Mouse (Mus musculus): Measurements from ENCODE around the gene Il1b. TPM values are rescaled to one million over a fixed set of nuclear protein-coding genes. Genes with fewer than 3 reads are reported as not detected.

Gene Il1b
- polyA plus RNA-seq, 1 experiment from 2014 or later = 0.42 TPM

DNA sequence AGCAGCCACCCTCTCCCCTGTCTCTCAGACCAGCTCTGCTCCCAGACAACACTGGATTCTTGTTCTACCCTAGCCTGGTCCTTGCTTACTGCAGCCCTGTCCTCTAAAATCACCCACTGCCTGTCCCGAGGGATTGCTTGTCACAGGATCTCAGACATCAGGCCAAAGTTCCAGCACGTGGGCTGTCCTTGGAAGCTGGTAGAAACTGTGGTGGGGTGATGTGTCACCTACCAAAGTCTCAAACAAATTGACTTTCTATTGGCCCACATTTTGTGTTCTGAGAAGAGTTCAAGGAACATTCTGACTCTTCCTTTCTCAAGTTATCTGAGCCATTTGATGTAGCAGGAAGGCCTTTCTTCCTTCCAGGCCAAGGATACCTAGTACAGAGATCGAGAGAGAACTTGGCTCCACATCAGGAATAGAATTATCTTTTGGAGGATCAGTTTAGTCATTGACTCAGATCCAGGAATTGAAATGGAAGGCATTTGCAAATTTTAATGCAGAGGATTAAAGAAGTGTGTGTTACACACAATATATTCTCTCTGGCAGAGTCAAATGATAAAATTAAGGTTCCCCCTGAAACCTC, 9.9 kb downstream of the Il1b start:
- 45% methylated on average over 3 of the region's 3 CpGs for WGBS (ENCODE audit: insufficient replicate concordance)

DNA sequence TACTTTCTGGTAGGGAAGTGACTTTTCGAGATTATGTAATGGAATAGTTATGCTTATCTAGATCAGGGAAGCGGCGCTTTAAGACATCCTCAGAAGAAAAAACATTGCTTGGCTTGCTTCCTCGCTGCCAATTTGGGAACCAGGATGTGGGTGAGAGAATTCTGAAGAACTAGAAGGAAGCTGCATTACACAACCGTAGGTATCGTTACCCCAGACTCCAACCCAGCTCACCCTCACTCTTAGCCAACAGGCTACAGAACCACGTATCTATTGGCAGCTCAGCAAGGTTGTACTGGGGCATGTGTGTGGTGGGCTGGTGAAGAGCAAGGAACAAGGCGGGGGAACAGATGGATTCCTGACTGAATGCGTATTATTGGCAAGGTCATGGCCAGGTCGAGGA, 10.7 kb downstream of the Il1b start:
- no peak for ATAC-seq (ENCODE audit: low read depth)
- H3K27ac ChIP-seq (ENCODE audit: low read length) = no peak overlapping the region
- 45% methylated on average over 10 of the region's 10 CpGs for WGBS (ENCODE audit: insufficient replicate concordance)

More for the DNA sequence above, 9.9 kb downstream of the Il1b start:
- Histone ChIP-seq H3K9ac (ENCODE audit: low read depth, low read length) (no peak overlapping the region), H3K36me3 (ENCODE audit: control insufficient read depth, insufficient read depth) (no peaks in the 10 kb centered on the region), H3K4me1 (ENCODE audit: control insufficient read depth, low read depth, low read length) (no peaks in the 10 kb centered on the region), H3K4me2 (ENCODE audit: low read depth, low read length) (no peak overlapping the region), H3K4me3 (ENCODE audit: low read depth, low read length) (no peak overlapping the region), H3K9me3 (replicated peaks; ENCODE audit: control insufficient read depth, low read length) (no peaks in the 10 kb centered on the region), H3K27ac (ENCODE audit: low read length) (no peak overlapping the region), H3K27me3 (ENCODE audit: control insufficient read depth, insufficient read depth, low read depth, low read length) (no peaks in the 10 kb centered on the region)
- no peak for ATAC-seq (ENCODE audit: low read depth)

DNA sequence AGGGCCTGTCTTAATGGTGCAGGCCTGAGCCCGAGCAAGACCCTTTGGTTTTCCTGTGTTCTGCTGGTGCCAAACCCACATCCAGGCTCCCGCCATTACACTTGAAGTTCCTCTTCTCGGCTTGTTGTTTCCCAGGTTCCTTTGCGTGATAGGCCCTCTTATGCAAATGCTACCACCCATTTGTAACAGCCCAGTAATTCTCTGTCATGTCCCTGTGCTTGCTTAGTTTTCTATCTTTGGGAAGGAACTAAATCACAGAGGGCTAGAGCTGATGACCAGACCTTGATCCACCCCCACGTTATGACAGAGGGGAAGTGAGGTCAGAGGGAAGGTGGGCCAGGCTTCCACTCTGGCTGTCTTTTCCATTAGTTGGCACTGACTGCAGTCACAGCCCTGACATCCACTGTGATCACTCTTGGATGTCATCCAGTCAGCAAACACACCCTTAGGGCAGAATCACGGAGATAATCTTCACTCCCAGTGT, 32.8 kb downstream of the Il1b start:
- ATAC-seq (ENCODE audit: low read depth) = no peak
- Histone ChIP-seq H3K27me3 (ENCODE audit: control insufficient read depth, insufficient read depth, low read depth, low read length) (no peaks in the 10 kb centered on the region), H3K4me3 (ENCODE audit: low read depth, low read length) (no peak overlapping the region), H3K9ac (ENCODE audit: low read depth, low read length) (no peak overlapping the region), H3K4me1 (ENCODE audit: control insufficient read depth, low read depth, low read length) (no peaks in the 10 kb centered on the region), H3K36me3 (ENCODE audit: control insufficient read depth, insufficient read depth) (no peaks in the 10 kb centered on the region), H3K4me2 (ENCODE audit: low read depth, low read length) (no peak overlapping the region), H3K9me3 (replicated peaks; ENCODE audit: control insufficient read depth, low read length) (no peaks in the 10 kb centered on the region), H3K27ac (ENCODE audit: low read length) (no peak overlapping the region)
- WGBS (ENCODE audit: insufficient replicate concordance) = 41% methylated on average over 6 of the region's 6 CpGs

More for the DNA sequence above, 10.7 kb downstream of the Il1b start:
- Histone ChIP-seq H3K9ac (ENCODE audit: low read depth, low read length) (no peak overlapping the region), H3K4me1 (ENCODE audit: control insufficient read depth, low read depth, low read length) (no peaks in the 10 kb centered on the region), H3K36me3 (ENCODE audit: control insufficient read depth, insufficient read depth) (no peaks in the 10 kb centered on the region), H3K27me3 (ENCODE audit: control insufficient read depth, insufficient read depth, low read depth, low read length) (no peaks in the 10 kb centered on the region), H3K9me3 (replicated peaks; ENCODE audit: control insufficient read depth, low read length) (no peaks in the 10 kb centered on the region), H3K4me2 (ENCODE audit: low read depth, low read length) (no peak overlapping the region), H3K4me3 (ENCODE audit: low read depth, low read length) (no peak overlapping the region)

DNA sequence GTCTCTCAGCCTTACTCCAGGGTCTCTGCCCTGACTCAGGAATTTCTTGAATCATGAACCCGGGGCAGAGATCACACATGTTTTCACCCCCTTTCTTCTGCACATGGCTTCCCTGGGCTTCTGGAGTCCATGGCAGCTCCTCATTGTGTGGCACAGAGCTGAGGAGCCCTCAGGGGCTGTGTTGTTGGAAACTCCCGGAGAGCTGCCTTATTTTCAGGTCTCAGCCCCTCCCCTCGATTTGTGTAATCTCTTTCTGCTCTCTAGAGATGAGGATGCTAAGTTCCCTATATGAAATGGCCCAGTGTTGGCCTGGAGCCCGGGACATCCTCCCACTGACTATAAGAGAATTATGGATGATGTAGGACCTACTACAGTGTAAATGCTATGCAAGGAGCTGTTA, 37.5 kb downstream of the Il1b start:
- Histone ChIP-seq H3K4me1 (ENCODE audit: control insufficient read depth, low read depth, low read length) (no peaks in the 10 kb centered on the region; the same call in 1 of the 2 replicates), H3K36me3 (ENCODE audit: control insufficient read depth, insufficient read depth) (no peaks in the 10 kb centered on the region), H3K27ac (ENCODE audit: low read length) (no peak overlapping the region), H3K27me3 (ENCODE audit: control insufficient read depth, insufficient read depth, low read depth, low read length) (no peaks in the 10 kb centered on the region), H3K9ac (ENCODE audit: low read depth, low read length) (no peak overlapping the region), H3K4me2 (ENCODE audit: low read depth, low read length) (no peak overlapping the region), H3K9me3 (replicated peaks; ENCODE audit: control insufficient read depth, low read length) (no peaks in the 10 kb centered on the region), H3K4me3 (ENCODE audit: low read depth, low read length) (no peak overlapping the region)
- ATAC-seq (ENCODE audit: low read depth) = no peak
- 42% methylated on average over 4 of the region's 4 CpGs for WGBS (ENCODE audit: insufficient replicate concordance)

DNA sequence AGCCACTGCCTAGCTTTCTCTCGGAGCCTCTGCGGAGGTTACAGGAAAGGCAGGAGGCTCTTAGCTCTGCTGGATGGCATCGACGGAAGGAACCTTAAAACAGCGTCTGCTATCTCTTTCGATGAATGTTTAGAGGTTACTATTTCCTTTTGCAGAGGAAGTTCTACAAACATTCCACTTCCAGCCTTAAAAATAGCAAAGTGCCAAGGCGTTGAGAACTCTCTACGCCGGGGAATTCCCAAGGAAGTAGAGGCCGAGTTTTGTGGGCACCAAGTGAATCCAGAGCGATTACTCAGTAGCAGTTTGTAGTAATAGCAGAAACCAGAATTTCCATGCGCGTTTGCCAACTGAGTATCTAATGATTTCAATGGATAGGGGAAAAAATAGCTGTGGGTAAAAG, 40.4 kb downstream of the Il1b start:
- H3K36me3 ChIP-seq (ENCODE audit: control insufficient read depth, insufficient read depth) = no peaks in the 10 kb centered on the region
- H3K4me2 ChIP-seq (ENCODE audit: low read depth, low read length) = no peak overlapping the region
- H3K4me3 ChIP-seq (ENCODE audit: low read depth, low read length) = no peak overlapping the region
- no peak for ATAC-seq (ENCODE audit: low read depth)
- 21% methylated on average over 13 of the region's 13 CpGs for WGBS (ENCODE audit: insufficient replicate concordance)
- no peak overlapping the region for H3K27ac ChIP-seq (ENCODE audit: low read length)
- no peak overlapping the region for H3K9ac ChIP-seq (ENCODE audit: low read depth, low read length)
- no peaks in the 10 kb centered on the region; the same call in 1 of the 2 replicates for H3K4me1 ChIP-seq (ENCODE audit: control insufficient read depth, low read depth, low read length)
- no peaks in the 10 kb centered on the region for H3K27me3 ChIP-seq (ENCODE audit: control insufficient read depth, insufficient read depth, low read depth, low read length)
- H3K9me3 ChIP-seq (replicated peaks; ENCODE audit: control insufficient read depth, low read length) = no peaks in the 10 kb centered on the region

DNA sequence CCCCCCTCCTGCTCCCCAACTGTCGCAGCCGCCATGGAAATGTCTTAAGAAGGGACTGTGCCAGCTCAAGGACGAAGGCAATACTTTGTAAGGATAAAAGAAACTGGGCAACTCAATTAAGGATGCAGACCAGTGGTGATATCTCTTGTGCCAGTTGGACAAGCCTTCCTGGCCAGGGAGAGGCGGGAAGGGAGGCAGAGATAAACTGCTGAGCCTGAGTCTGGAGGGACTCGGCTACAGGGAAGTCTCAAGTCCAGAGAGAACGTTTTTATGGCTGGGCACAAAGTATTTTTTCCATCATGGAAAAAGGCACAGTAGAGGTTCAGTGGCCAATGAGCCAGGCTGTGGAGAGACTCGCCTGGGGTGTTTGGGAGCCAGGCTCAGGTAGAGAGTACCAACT, 40.9 kb downstream of the Il1b start:
- WGBS (ENCODE audit: insufficient replicate concordance) = 29% methylated on average over 7 of the region's 7 CpGs
- ATAC-seq (ENCODE audit: low read depth) = no peak
- H3K9me3 ChIP-seq (replicated peaks; ENCODE audit: control insufficient read depth, low read length) = no peaks in the 10 kb centered on the region
- H3K4me3 ChIP-seq (ENCODE audit: low read depth, low read length) = no peak overlapping the region
- H3K9ac ChIP-seq (ENCODE audit: low read depth, low read length) = no peak overlapping the region
- H3K36me3 ChIP-seq (ENCODE audit: control insufficient read depth, insufficient read depth) = no peaks in the 10 kb centered on the region
- H3K4me2 ChIP-seq (ENCODE audit: low read depth, low read length) = no peak overlapping the region
- no peaks in the 10 kb centered on the region; the same call in 1 of the 2 replicates for H3K4me1 ChIP-seq (ENCODE audit: control insufficient read depth, low read depth, low read length)
- no peaks in the 10 kb centered on the region for H3K27me3 ChIP-seq (ENCODE audit: control insufficient read depth, insufficient read depth, low read depth, low read length)
- H3K27ac ChIP-seq (ENCODE audit: low read length) = peak overlapping the region; percentile 43

DNA sequence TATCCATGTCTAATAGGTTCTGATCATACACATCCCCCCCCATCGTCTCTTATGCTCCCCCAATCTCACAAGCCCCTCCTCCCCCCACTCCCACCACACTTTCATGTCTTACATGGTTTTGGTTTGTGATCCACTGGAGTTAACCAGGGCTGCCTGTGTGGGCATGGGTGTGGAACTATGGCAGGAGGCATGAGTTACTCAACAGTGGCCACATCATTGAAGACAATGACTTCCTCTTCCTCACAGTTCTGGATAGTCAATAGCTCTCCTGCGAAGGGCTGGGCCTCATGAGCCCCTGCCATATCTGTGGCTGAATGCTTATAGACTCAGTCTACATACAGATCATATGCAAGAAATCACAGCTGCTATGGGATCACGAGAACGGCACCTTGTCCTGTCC, 42.7 kb downstream of the Il1b start:
- Histone ChIP-seq H3K27me3 (ENCODE audit: control insufficient read depth, insufficient read depth, low read depth, low read length) (no peaks in the 10 kb centered on the region), H3K4me2 (ENCODE audit: low read depth, low read length) (no peak overlapping the region), H3K9me3 (replicated peaks; ENCODE audit: control insufficient read depth, low read length) (no peaks in the 10 kb centered on the region), H3K4me1 (ENCODE audit: control insufficient read depth, low read depth, low read length) (no peaks in the 10 kb centered on the region; the same call in 1 of the 2 replicates), H3K9ac (ENCODE audit: low read depth, low read length) (no peak overlapping the region), H3K4me3 (ENCODE audit: low read depth, low read length) (no peak overlapping the region), H3K27ac (ENCODE audit: low read length) (no peak overlapping the region), H3K36me3 (ENCODE audit: control insufficient read depth, insufficient read depth) (no peaks in the 10 kb centered on the region)
- ATAC-seq (ENCODE audit: low read depth) = no peak
- WGBS (ENCODE audit: insufficient replicate concordance) = 53% methylated on average over 4 of the region's 4 CpGs

DNA sequence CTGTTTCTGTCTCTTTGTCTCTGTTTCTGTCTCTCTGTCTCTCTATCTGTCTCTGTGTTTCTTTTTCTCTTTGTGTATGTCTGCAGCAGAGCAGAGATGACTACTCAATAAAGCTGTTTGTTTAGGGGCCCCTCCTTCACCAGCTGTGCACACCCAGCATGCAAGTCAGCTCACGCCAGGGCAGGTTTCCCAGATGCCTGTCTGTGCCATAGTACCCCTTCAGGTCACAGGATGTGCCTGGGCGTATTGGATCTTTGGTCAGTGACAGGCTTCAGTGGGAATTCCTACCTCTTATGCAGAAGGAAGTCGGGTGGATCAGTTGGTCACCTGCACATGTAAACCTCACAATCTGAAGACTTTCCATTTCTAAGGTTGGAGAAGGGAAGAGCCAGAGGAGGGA, 46.7 kb downstream of the Il1b start:
- no peaks in the 10 kb centered on the region for H3K27me3 ChIP-seq (ENCODE audit: control insufficient read depth, insufficient read depth, low read depth, low read length)
- no peaks in the 10 kb centered on the region for H3K36me3 ChIP-seq (ENCODE audit: control insufficient read depth, insufficient read depth)
- H3K4me1 ChIP-seq (ENCODE audit: control insufficient read depth, low read depth, low read length) = no peaks in the 10 kb centered on the region
- no peak overlapping the region for H3K4me2 ChIP-seq (ENCODE audit: low read depth, low read length)
- H3K9me3 ChIP-seq (replicated peaks; ENCODE audit: control insufficient read depth, low read length) = no peaks in the 10 kb centered on the region
- H3K9ac ChIP-seq (ENCODE audit: low read depth, low read length) = no peak overlapping the region
- 54% methylated on average over 3 of the region's 3 CpGs for WGBS (ENCODE audit: insufficient replicate concordance)
- ATAC-seq (ENCODE audit: low read depth) = no peak
- H3K27ac ChIP-seq (ENCODE audit: low read length) = no peak overlapping the region
- H3K4me3 ChIP-seq (ENCODE audit: low read depth, low read length) = no peak overlapping the region

DNA sequence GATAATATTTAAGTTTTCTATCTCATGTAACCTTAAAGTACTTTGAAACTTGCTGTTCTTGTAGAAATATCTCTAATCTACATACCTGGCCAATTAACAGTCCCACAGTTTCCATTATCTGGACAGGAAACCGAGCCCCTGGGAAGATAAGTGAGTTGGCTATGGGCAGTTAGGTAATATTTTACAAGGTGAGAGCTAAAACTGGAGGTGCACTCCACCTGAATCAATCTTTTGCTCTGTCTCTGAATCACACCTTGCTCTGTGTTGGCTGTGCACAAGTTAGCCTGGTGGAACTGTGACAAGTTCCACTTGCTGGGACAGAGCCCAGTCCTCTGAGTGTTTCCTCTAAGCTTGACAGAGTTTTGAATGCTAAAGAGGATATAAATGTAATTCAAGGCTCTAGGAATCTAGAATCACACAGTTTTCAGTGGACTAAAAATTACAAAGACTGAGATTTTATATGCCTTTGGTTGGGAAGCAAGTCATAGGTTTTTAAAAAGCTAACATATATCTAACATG, 48.8 kb downstream of the Il1b start:
- WGBS (ENCODE audit: insufficient replicate concordance) = 25% methylated on average over 1 of the region's 1 CpGs
- no peak overlapping the region for H3K9ac ChIP-seq (ENCODE audit: low read depth, low read length)

More for the DNA sequence above, 48.8 kb downstream of the Il1b start:
- no peak for ATAC-seq (ENCODE audit: low read depth)
- Histone ChIP-seq H3K4me1 (ENCODE audit: control insufficient read depth, low read depth, low read length) (no peaks in the 10 kb centered on the region), H3K27me3 (ENCODE audit: control insufficient read depth, insufficient read depth, low read depth, low read length) (no peaks in the 10 kb centered on the region), H3K4me2 (ENCODE audit: low read depth, low read length) (no peak overlapping the region), H3K27ac (ENCODE audit: low read length) (no peak overlapping the region), H3K36me3 (ENCODE audit: control insufficient read depth, insufficient read depth) (no peaks in the 10 kb centered on the region), H3K4me3 (ENCODE audit: low read depth, low read length) (no peak overlapping the region), H3K9me3 (replicated peaks; ENCODE audit: control insufficient read depth, low read length) (no peaks in the 10 kb centered on the region)

All from liver, embryonic 16.5 days (tissue).